Mouse (Mus musculus) heart, embryonic 12.5 days (tissue): Measurements from ENCODE around the gene Hipk2. TPM values are rescaled to one million over a fixed set of nuclear protein-coding genes. Genes with fewer than 3 reads are reported as not detected.
A peak's percentile ranks its signal among the peaks of the same experiment; 100 is the strongest.

ENCODE experiments used
- ATAC-seq: fragments of 200-750 bp; cut with Nextera tagmentation; 2 replicates; pipeline ENCODE4 v1.8.0; 2017; ENCODE audit warnings: moderate TSS enrichment, moderate library complexity; ENCODE audit not compliant: insufficient number of reproducible peaks, low FRiP score
- H3K27ac ChIP-seq: fragments of 300-500 bp; sonication (generic); 2 replicates; pipeline ENCODE4 v1.5.1; 2016; ENCODE audit warnings: mild to moderate bottlenecking, moderate library complexity; ENCODE audit not compliant: poor library complexity, severe bottlenecking
- H3K27me3 ChIP-seq: fragments of 300-500 bp; sonication (generic); replicated peaks from 2 replicates; pipeline ENCODE4 v1.6.1; 2016; ENCODE audit warnings: mild to moderate bottlenecking, moderate library complexity
- H3K36me3 ChIP-seq: fragments of 300-500 bp; sonication (generic); 2 replicates; pipeline ENCODE4 v1.6.1; 2016; ENCODE audit warnings: mild to moderate bottlenecking, moderate library complexity
- H3K4me1 ChIP-seq: fragments of 300-500 bp; sonication (generic); replicated peaks from 2 replicates; pipeline ENCODE4 v1.6.1; 2016; ENCODE audit warnings: mild to moderate bottlenecking
- H3K4me2 ChIP-seq: fragments of 300-500 bp; sonication (generic); 2 replicates; pipeline ENCODE4 v1.6.1; 2016; ENCODE audit warnings: mild to moderate bottlenecking, moderate library complexity
- H3K4me3 ChIP-seq: fragments of 300-500 bp; sonication (generic); 2 replicates; pipeline ENCODE4 v1.5.1; 2016; ENCODE audit warnings: mild to moderate bottlenecking
- H3K9ac ChIP-seq: fragments of 300-500 bp; sonication (generic); 2 replicates; pipeline ENCODE4 v1.6.1; 2016; ENCODE audit warnings: mild to moderate bottlenecking, moderate library complexity
- H3K9me3 ChIP-seq: fragments of 300-500 bp; sonication (generic); replicated peaks from 2 replicates; pipeline ENCODE4 v1.6.1; 2016; ENCODE audit warnings: mild to moderate bottlenecking, moderate library complexity
- WGBS: fragments of 180-500 bp; shearing (Covaris S2); methylation state at CpG from one replicate; pipeline ENCODE4 v1.1.7; 2016; 5-methylcytosine and 5-hydroxymethylcytosine counted together
- polyA plus RNA-seq: library from polyadenylated mRNA; unstranded; fragments of >200 nt; fragmentation: Nextera tagmentation; extraction: Ambion mirVana; gene quantifications from 2 replicates; pipeline ENCODE4 v1.2.1, GENCODE M21; 2016

Gene Hipk2
- polyA plus RNA-seq, 1 experiment from 2014 or later, result 12.5 TPM

- Histone ChIP-seq H3K4me3 (no peak overlapping the region), H3K36me3 (peaks cover 52% of the 10 kb centered on the region), H3K27me3 (no peaks in the 10 kb centered on the region), H3K4me1 (no peaks in the 10 kb centered on the region), H3K9ac (no peak overlapping the region), H3K9me3 (no peaks in the 10 kb centered on the region), H3K4me2 (no peak overlapping the region), H3K27ac (no peak overlapping the region)
- ATAC-seq, result no peak
- WGBS, result 94% methylated on average over 1 of the region's 1 CpGs
These were observed 154.6 kb downstream of the Hipk2 start for GRCm38 (mm10) chr6:38721361-38721760.

- no peak overlapping the region for H3K9ac ChIP-seq
- no peak for ATAC-seq
These were observed 156.7 kb downstream of the Hipk2 start for GRCm38 (mm10) chr6:38719229-38719628.

GRCm38 (mm10) chr6:38718625-38719024 is 157.3 kb downstream of the Hipk2 start:
- H3K4me3 ChIP-seq, result no peak overlapping the region
- no peaks in the 10 kb centered on the region for H3K27me3 ChIP-seq
- H3K9ac ChIP-seq, result no peak overlapping the region
- H3K4me2 ChIP-seq, result no peak overlapping the region
- ATAC-seq, result no peak
- H3K4me1 ChIP-seq, result peaks cover 16% of the 10 kb centered on the region
- 91% methylated on average over 7 of the region's 7 CpGs for WGBS
- no peak overlapping the region for H3K27ac ChIP-seq
- peaks cover 71% of the 10 kb centered on the region for H3K36me3 ChIP-seq
- no peaks in the 10 kb centered on the region for H3K9me3 ChIP-seq

More at GRCm38 (mm10) chr6:38719229-38719628, 156.7 kb downstream of the Hipk2 start:
- Histone ChIP-seq H3K4me2 (no peak overlapping the region), H3K9me3 (no peaks in the 10 kb centered on the region), H3K27me3 (no peaks in the 10 kb centered on the region), H3K36me3 (peaks cover 66% of the 10 kb centered on the region), H3K27ac (no peak overlapping the region), H3K4me1 (peaks cover 10% of the 10 kb centered on the region), H3K4me3 (no peak overlapping the region)
- WGBS, result 95% methylated on average over 6 of the region's 6 CpGs

GRCm38 (mm10) chr6:38715881-38716280 is 160.1 kb downstream of the Hipk2 start:
- Histone ChIP-seq H3K9me3 (no peaks in the 10 kb centered on the region), H3K9ac (no peak overlapping the region), H3K4me1 (peaks cover 18% of the 10 kb centered on the region), H3K36me3 (peaks cover 81% of the 10 kb centered on the region), H3K27me3 (no peaks in the 10 kb centered on the region), H3K4me3 (no peak overlapping the region), H3K27ac (no peak overlapping the region), H3K4me2 (no peak overlapping the region)
- ATAC-seq, result no peak
- 82% methylated on average over 16 of the region's 16 CpGs for WGBS

GRCm38 (mm10) chr6:38713957-38714898 is 161.7 kb downstream of the Hipk2 start:
- Histone ChIP-seq H3K4me1 (peaks cover 18% of the 10 kb centered on the region), H3K4me2 (no peak overlapping the region), H3K4me3 (no peak overlapping the region), H3K9ac (no peak overlapping the region), H3K9me3 (no peaks in the 10 kb centered on the region), H3K27me3 (no peaks in the 10 kb centered on the region), H3K36me3 (peaks cover 81% of the 10 kb centered on the region), H3K27ac (0 out of 2 replicates have a peak overlapping the region, but pooled peaks have one; percentile 45)
- no peak for ATAC-seq
- 60% methylated on average over 19 of the region's 19 CpGs for WGBS

GRCm38 (mm10) chr6:38710449-38710848 is 165.5 kb downstream of the Hipk2 start:
- Histone ChIP-seq H3K27me3 (no peaks in the 10 kb centered on the region), H3K27ac (no peak overlapping the region), H3K4me3 (no peak overlapping the region), H3K4me1 (peaks cover 24% of the 10 kb centered on the region), H3K9me3 (no peaks in the 10 kb centered on the region), H3K9ac (no peak overlapping the region), H3K4me2 (no peak overlapping the region), H3K36me3 (peaks cover 62% of the 10 kb centered on the region)
- ATAC-seq, result no peak
- 92% methylated on average over 3 of the region's 3 CpGs for WGBS

GRCm38 (mm10) chr6:38704264-38704984 is 171.5 kb downstream of the Hipk2 start:
- Histone ChIP-seq H3K27ac (peak overlapping the region; percentile 78), H3K4me1 (peaks cover 43% of the 10 kb centered on the region), H3K36me3 (peaks cover 40% of the 10 kb centered on the region), H3K9me3 (no peaks in the 10 kb centered on the region), H3K4me3 (no peak overlapping the region), H3K9ac (no peak overlapping the region), H3K4me2 (peak overlapping the region; percentile 9; the same call in 1 of the 2 replicates), H3K27me3 (no peaks in the 10 kb centered on the region)
- ATAC-seq, result peak; percentile 62; the same call in 1 of the 2 replicates
- 56% methylated on average over 7 of the region's 7 CpGs for WGBS

- WGBS, result 82% methylated on average over 6 of the region's 6 CpGs
- Histone ChIP-seq H3K27me3 (no peaks in the 10 kb centered on the region), H3K4me1 (peaks cover 43% of the 10 kb centered on the region), H3K36me3 (peaks cover 49% of the 10 kb centered on the region), H3K27ac (peak overlapping the region; percentile 78), H3K4me2 (no peak overlapping the region), H3K4me3 (no peak overlapping the region), H3K9ac (no peak overlapping the region), H3K9me3 (no peaks in the 10 kb centered on the region)
- no peak for ATAC-seq
These were observed 172.4 kb downstream of the Hipk2 start for GRCm38 (mm10) chr6:38703526-38703925.

- no peak overlapping the region for H3K4me3 ChIP-seq
- no peak overlapping the region for H3K4me2 ChIP-seq
- no peaks in the 10 kb centered on the region for H3K9me3 ChIP-seq
- no peak overlapping the region for H3K9ac ChIP-seq
- H3K27me3 ChIP-seq, result no peaks in the 10 kb centered on the region
- H3K27ac ChIP-seq, result peak overlapping the region; percentile 80
- no peak for ATAC-seq
- peaks cover 43% of the 10 kb centered on the region for H3K4me1 ChIP-seq
- peaks cover 55% of the 10 kb centered on the region for H3K36me3 ChIP-seq
- 15% methylated on average over 6 of the region's 6 CpGs for WGBS
These were observed 173.1 kb downstream of the Hipk2 start for GRCm38 (mm10) chr6:38702810-38703399.

- ATAC-seq, result no peak
- H3K4me1 ChIP-seq, result peaks cover 43% of the 10 kb centered on the region
- H3K27me3 ChIP-seq, result no peaks in the 10 kb centered on the region
- no peak overlapping the region for H3K4me3 ChIP-seq
- 48% methylated on average over 2 of the region's 2 CpGs for WGBS
- H3K4me2 ChIP-seq, result no peak overlapping the region
- no peak overlapping the region for H3K9ac ChIP-seq
- H3K27ac ChIP-seq, result no peak overlapping the region
- H3K9me3 ChIP-seq, result no peaks in the 10 kb centered on the region
- H3K36me3 ChIP-seq, result peaks cover 53% of the 10 kb centered on the region
These were observed 174.5 kb downstream of the Hipk2 start for GRCm38 (mm10) chr6:38701421-38701820.
